Mouse (Mus musculus) limb, embryonic 12.5 days (tissue): ENCODE measurements at regions not wholly inside any gene's neighbourhood (a gene's known extent, or its start where the extent isn't known, plus 50 kb on each side); places are given as distances from the start of the nearest gene placed in this dataset.
"Not testable (repeated sequence)": the region's sequence is repeated elsewhere in the genome, so short reads cannot be mapped to it uniquely, and the experiment has no call there.

ENCODE experiments used
- ATAC-seq: fragments of 200-750 bp; cut with Nextera tagmentation; 2 replicates; pipeline ENCODE4 v1.8.0; 2017; ENCODE audit warnings: low read depth, moderate TSS enrichment; ENCODE audit not compliant: insufficient number of reproducible peaks, insufficient read depth, low FRiP score, low TSS enrichment
- H3K27ac ChIP-seq: fragments of 300-500 bp; sonication (generic); 2 replicates; pipeline ENCODE4 v1.5.1; 2016; ENCODE audit warnings: mild to moderate bottlenecking, moderate library complexity
- H3K27me3 ChIP-seq: fragments of 300-500 bp; sonication (generic); 2 replicates; pipeline ENCODE4 v1.6.1; 2016; ENCODE audit warnings: mild to moderate bottlenecking, moderate library complexity
- H3K36me3 ChIP-seq: fragments of 300-500 bp; sonication (generic); 2 replicates; pipeline ENCODE4 v1.6.1; 2016; ENCODE audit warnings: mild to moderate bottlenecking, moderate library complexity
- H3K4me1 ChIP-seq: fragments of 300-500 bp; sonication (generic); replicated peaks from 2 replicates; pipeline ENCODE4 v1.6.1; 2016
- H3K4me2 ChIP-seq: fragments of 300-500 bp; sonication (generic); 2 replicates; pipeline ENCODE4 v1.6.1; 2016; ENCODE audit warnings: mild to moderate bottlenecking, moderate library complexity
- H3K4me3 ChIP-seq: fragments of 300-500 bp; sonication (generic); replicated peaks from 2 replicates; pipeline ENCODE4 v1.5.1; 2016; ENCODE audit warnings: mild to moderate bottlenecking
- H3K9ac ChIP-seq: fragments of 300-500 bp; sonication (generic); replicated peaks from 2 replicates; pipeline ENCODE4 v1.6.1; 2016; ENCODE audit warnings: mild to moderate bottlenecking, moderate library complexity
- H3K9me3 ChIP-seq: fragments of 300-500 bp; sonication (generic); 2 replicates; pipeline ENCODE4 v1.6.1; 2016; ENCODE audit warnings: mild to moderate bottlenecking, moderate library complexity
- WGBS: fragments of 180-500 bp; shearing (Covaris S2); methylation state at CpG from one replicate; pipeline ENCODE4 v1.1.7; 2016; 5-methylcytosine and 5-hydroxymethylcytosine counted together

GRCm38 (mm10) chr2:44513080-44513724 is 414.3 kb downstream of the Gtdc1 start:
- no peak overlapping the region for H3K4me2 ChIP-seq
- no peaks in the 10 kb centered on the region for H3K9me3 ChIP-seq
- 60% methylated on average over 6 of the region's 6 CpGs for WGBS
- no peaks in the 10 kb centered on the region for H3K36me3 ChIP-seq
- H3K9ac ChIP-seq, result no peak overlapping the region
- peaks cover 20% of the 10 kb centered on the region for H3K4me1 ChIP-seq
- no peak overlapping the region for H3K4me3 ChIP-seq
- H3K27me3 ChIP-seq, result no peaks in the 10 kb centered on the region
- H3K27ac ChIP-seq, result 0 out of 2 replicates have a peak overlapping the region, but pooled peaks have one; percentile 29
- no peak for ATAC-seq

GRCm38 (mm10) chr2:44512334-44512733 is 415.1 kb downstream of the Gtdc1 start:
- WGBS, result 35% methylated on average over 8 of the region's 8 CpGs
- peaks cover 15% of the 10 kb centered on the region for H3K4me1 ChIP-seq
- H3K27ac ChIP-seq, result no peak overlapping the region
- H3K4me3 ChIP-seq, result no peak overlapping the region
- no peak for ATAC-seq
- H3K36me3 ChIP-seq, result no peaks in the 10 kb centered on the region
- no peak overlapping the region for H3K9ac ChIP-seq
- no peak overlapping the region for H3K4me2 ChIP-seq
- H3K9me3 ChIP-seq, result no peaks in the 10 kb centered on the region
- H3K27me3 ChIP-seq, result no peaks in the 10 kb centered on the region

DNA sequence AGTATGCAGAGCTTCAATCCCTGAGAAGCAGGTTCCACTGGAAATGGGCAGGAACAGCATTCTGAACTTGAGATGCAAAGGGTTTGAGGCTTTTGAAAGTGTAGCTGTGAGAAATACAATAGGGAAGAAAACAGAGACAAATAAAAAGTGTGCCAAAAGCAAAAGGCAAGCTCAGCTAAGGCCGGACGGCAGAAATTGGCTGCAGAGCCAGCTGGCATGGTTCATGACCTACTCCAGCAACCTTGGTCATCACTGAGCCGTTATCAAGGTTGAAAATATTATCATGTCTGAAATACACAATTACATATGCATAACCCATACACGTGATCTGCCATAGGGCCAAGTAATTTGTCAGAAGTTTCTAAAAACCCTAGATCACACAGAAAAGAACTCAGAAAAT is 418.4 kb downstream of the Gtdc1 start:
- no peak overlapping the region for H3K27ac ChIP-seq
- no peak overlapping the region for H3K4me2 ChIP-seq
- ATAC-seq, result no peak
- no peak overlapping the region for H3K9ac ChIP-seq
- H3K27me3 ChIP-seq, result no peaks in the 10 kb centered on the region
- WGBS, result 87% methylated on average over 4 of the region's 4 CpGs
- no peaks in the 10 kb centered on the region for H3K36me3 ChIP-seq
- H3K9me3 ChIP-seq, result 0 out of 2 replicates have a peak, but pooled peaks cover 6% of the 10 kb centered on the region
- H3K4me3 ChIP-seq, result no peak overlapping the region
- H3K4me1 ChIP-seq, result peaks cover 15% of the 10 kb centered on the region

DNA sequence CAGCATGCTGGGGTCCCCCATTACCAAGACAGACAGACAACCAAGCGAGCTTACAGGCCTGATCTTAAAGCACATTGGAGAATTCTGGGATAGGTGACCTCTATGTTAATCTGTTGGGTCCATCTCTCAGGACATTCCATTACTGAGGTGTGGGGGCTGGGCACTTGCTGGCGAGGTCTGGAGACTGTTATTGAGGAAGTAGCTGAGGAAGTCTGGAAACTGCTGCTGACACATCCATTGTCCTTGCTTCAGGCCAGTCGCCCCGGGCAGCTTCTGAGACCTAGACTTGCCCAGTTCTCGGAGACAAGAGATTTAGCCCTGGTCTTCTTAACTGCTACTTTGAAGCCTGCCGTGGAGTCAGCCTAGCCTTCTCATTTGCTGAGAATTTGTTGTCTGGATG is 423.2 kb downstream of the Gtdc1 start:
- 0 out of 2 replicates have a peak, but pooled peaks cover 6% of the 10 kb centered on the region for H3K9me3 ChIP-seq
- H3K4me3 ChIP-seq, result no peak overlapping the region
- ATAC-seq, result no peak
- H3K9ac ChIP-seq, result no peak overlapping the region
- no peaks in the 10 kb centered on the region for H3K27me3 ChIP-seq
- WGBS, result 60% methylated on average over 6 of the region's 6 CpGs
- H3K4me1 ChIP-seq, result no peaks in the 10 kb centered on the region
- H3K4me2 ChIP-seq, result no peak overlapping the region
- H3K36me3 ChIP-seq, result no peaks in the 10 kb centered on the region
- no peak overlapping the region for H3K27ac ChIP-seq

GRCm38 (mm10) chr2:44490806-44491205 is 436.7 kb downstream of the Gtdc1 start:
- H3K4me3 ChIP-seq, H3K4me1 ChIP-seq, H3K36me3 ChIP-seq, H3K27me3 ChIP-seq, H3K4me2 ChIP-seq, H3K9me3 ChIP-seq, H3K27ac ChIP-seq, ATAC-seq, H3K9ac ChIP-seq: not testable (repeated sequence)
- 90% methylated on average over 1 of the region's 1 CpGs for WGBS

- no peaks in the 10 kb centered on the region for H3K36me3 ChIP-seq
- no peaks in the 10 kb centered on the region for H3K27me3 ChIP-seq
- 96% methylated on average over 4 of the region's 4 CpGs for WGBS
- no peak for ATAC-seq
- H3K4me3 ChIP-seq, result no peak overlapping the region
- H3K4me2 ChIP-seq, result no peak overlapping the region
- H3K4me1 ChIP-seq, result no peaks in the 10 kb centered on the region
- H3K27ac ChIP-seq, result no peak overlapping the region
- H3K9me3 ChIP-seq, result no peaks in the 10 kb centered on the region
- no peak overlapping the region for H3K9ac ChIP-seq
Observed at GRCm38 (mm10) chr2:44490230-44490629, 437.2 kb downstream of the Gtdc1 start.

DNA sequence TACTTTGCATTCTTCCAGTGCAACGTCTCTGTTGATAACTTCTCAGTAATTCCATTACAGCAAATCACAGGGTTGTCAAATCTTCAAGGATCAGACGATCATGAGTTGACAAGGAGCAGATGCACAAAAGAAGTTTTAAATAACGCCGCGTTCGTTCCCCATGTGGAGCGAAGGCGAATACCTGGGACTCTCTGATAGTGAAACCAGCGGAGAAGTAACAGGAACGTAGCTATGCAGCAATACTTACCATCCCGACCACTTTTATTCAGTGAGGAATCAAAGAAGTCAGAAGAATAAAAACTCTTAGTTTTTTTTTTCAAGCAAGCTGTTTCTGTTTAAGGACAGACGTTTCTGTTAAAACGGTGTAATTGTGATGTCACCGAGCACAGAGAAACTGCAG is 441.6 kb downstream of the Gtdc1 start:
- Histone ChIP-seq H3K4me1 (no peaks in the 10 kb centered on the region), H3K9ac (no peak overlapping the region), H3K4me2 (no peak overlapping the region), H3K27ac (no peak overlapping the region), H3K9me3 (no peaks in the 10 kb centered on the region), H3K27me3 (no peaks in the 10 kb centered on the region), H3K36me3 (no peaks in the 10 kb centered on the region), H3K4me3 (no peak overlapping the region)
- 72% methylated on average over 14 of the region's 14 CpGs for WGBS
- no peak for ATAC-seq

GRCm38 (mm10) chr2:44479746-44480145 is 447.7 kb downstream of the Gtdc1 start:
- ATAC-seq, result no peak
- WGBS, result 97% methylated on average over 5 of the region's 5 CpGs
- H3K27me3 ChIP-seq, result no peaks in the 10 kb centered on the region

GRCm38 (mm10) chr2:44475456-44475855 is 452.0 kb downstream of the Gtdc1 start:
- no peak overlapping the region for H3K27ac ChIP-seq
- no peak for ATAC-seq
- no peaks in the 10 kb centered on the region for H3K27me3 ChIP-seq
- H3K9me3 ChIP-seq, result no peaks in the 10 kb centered on the region
- WGBS, result 80% methylated on average over 1 of the region's 1 CpGs
- no peak overlapping the region for H3K9ac ChIP-seq
- H3K4me1 ChIP-seq, result no peaks in the 10 kb centered on the region
- no peak overlapping the region for H3K4me3 ChIP-seq
- H3K36me3 ChIP-seq, result no peaks in the 10 kb centered on the region
- H3K4me2 ChIP-seq, result no peak overlapping the region

More at GRCm38 (mm10) chr2:44479746-44480145, 447.7 kb downstream of the Gtdc1 start:
- Histone ChIP-seq H3K9ac (no peak overlapping the region), H3K4me3 (no peak overlapping the region), H3K9me3 (no peaks in the 10 kb centered on the region), H3K27ac (no peak overlapping the region), H3K4me2 (no peak overlapping the region), H3K4me1 (no peaks in the 10 kb centered on the region), H3K36me3 (no peaks in the 10 kb centered on the region)

- no peak for ATAC-seq
- H3K9ac ChIP-seq, result no peak overlapping the region
- H3K27me3 ChIP-seq, result no peaks in the 10 kb centered on the region
- no peaks in the 10 kb centered on the region for H3K4me1 ChIP-seq
- H3K9me3 ChIP-seq, result no peaks in the 10 kb centered on the region
- WGBS, result 16% methylated on average over 3 of the region's 3 CpGs
- H3K4me2 ChIP-seq, result no peak overlapping the region
- H3K36me3 ChIP-seq, result no peaks in the 10 kb centered on the region
- H3K27ac ChIP-seq, result no peak overlapping the region
- no peak overlapping the region for H3K4me3 ChIP-seq
Observed at GRCm38 (mm10) chr2:44474653-44475052, 452.8 kb downstream of the Gtdc1 start.

DNA sequence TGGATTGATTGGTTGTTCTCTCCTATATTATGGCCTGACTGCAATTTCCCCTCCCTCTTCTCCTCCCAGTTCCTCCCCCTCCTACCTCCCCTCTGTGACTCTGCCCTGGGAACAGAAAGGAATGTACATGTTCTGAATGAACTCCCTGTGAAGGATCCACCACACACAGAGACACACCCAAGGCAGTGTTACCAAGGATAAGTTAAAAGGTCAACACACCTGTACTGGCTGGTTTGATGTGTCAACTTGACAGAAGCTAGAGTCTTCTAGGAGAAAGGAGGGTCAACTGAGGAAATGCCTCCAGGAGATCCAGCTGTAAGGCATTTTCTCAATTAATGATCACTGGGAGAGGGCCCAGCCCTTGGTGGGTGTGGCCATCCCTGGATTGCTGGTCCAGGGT is 456.1 kb downstream of the Gtdc1 start:
- Histone ChIP-seq H3K4me3 (no peak overlapping the region), H3K9ac (no peak overlapping the region), H3K27ac (no peak overlapping the region), H3K4me2 (no peak overlapping the region), H3K27me3 (no peaks in the 10 kb centered on the region), H3K9me3 (no peaks in the 10 kb centered on the region), H3K4me1 (no peaks in the 10 kb centered on the region), H3K36me3 (no peaks in the 10 kb centered on the region)
- ATAC-seq, result no peak

- no peak for ATAC-seq
- Histone ChIP-seq H3K9ac (no peak overlapping the region), H3K4me1 (no peaks in the 10 kb centered on the region), H3K27ac (no peak overlapping the region), H3K36me3 (no peaks in the 10 kb centered on the region), H3K4me3 (no peak overlapping the region), H3K27me3 (no peaks in the 10 kb centered on the region), H3K4me2 (no peak overlapping the region), H3K9me3 (no peaks in the 10 kb centered on the region)
- WGBS, result 94% methylated on average over 5 of the region's 5 CpGs
Observed at GRCm38 (mm10) chr2:44470953-44471352, 456.5 kb downstream of the Gtdc1 start.
